Mouse (Mus musculus): ENCODE measurements at regions not wholly inside any gene's neighbourhood (a gene's known extent, or its start where the extent isn't known, plus 50 kb on each side); places are given as distances from the start of the nearest gene placed in this dataset.

GRCm38 (mm10) chr16:95647854-95648253, 54.0 kb upstream of the Ets2 start:
- DNase-seq (ENCODE audit: low spot score), result peak; percentile 31

- DNase-seq (ENCODE audit: low spot score), result no peak
These were observed 56.6 kb upstream of the Erg start for GRCm38 (mm10) chr16:95642784-95643590.

GRCm38 (mm10) chr16:95640670-95641069, 54.3 kb upstream of the Erg start:
- no peak for DNase-seq (ENCODE audit: low spot score)

GRCm38 (mm10) chr16:95639677-95640076, 53.3 kb upstream of the Erg start:
- DNase-seq (ENCODE audit: low spot score), result no peak

- DNase-seq (ENCODE audit: low spot score), result no peak
These were observed 51.5 kb upstream of the Erg start for GRCm38 (mm10) chr16:95637850-95638249.

GRCm38 (mm10) chr16:95636615-95637014, 50.2 kb upstream of the Erg start:
- DNase-seq (ENCODE audit: low spot score), result no peak
